Mouse (Mus musculus) lung, adult 2 months (tissue): Measurements from ENCODE around the gene Atf6.

ENCODE experiments used
- CTCF ChIP-seq: fragments of 200-500 bp; IDR thresholded peaks from 2 replicates; pipeline ENCODE4 v1.5.1; 2011; ENCODE audit warnings: mild to moderate bottlenecking, low read length, control low read depth; ENCODE audit not compliant: insufficient read depth
- POLR2A ChIP-seq: fragments of 200-500 bp; IDR thresholded peaks from 2 replicates; pipeline ENCODE4 v1.6.1; 2011; ENCODE audit warnings: low read depth, mild to moderate bottlenecking, control low read depth, low read length, borderline replicate concordance; ENCODE audit errors: extremely low read depth

- TF ChIP-seq CTCF: no peak
- TF ChIP-seq POLR2A: no peak
Measured at GRCm38 (mm10) chr1:170864234-170864633, 3.3 kb downstream of the Atf6 start.
